ENCODE assay signal across 21 mouse cellular contexts in genomic region chr8:78808888-78809287, GRCm38 (mm10). TPM values are rescaled to one million over a fixed set of nuclear protein-coding genes. Genes with fewer than 3 reads are reported as not detected.
A peak's percentile ranks its signal among the peaks of the same experiment; 100 is the strongest.
DNase-seq lines count a peak whose midpoint lies in the region; ATAC-seq and TF ChIP-seq lines count a peak whose summit lies in the region.
"Had no signal": no experiment of that assay in that cellular context is flagged by ENCODE, and none has a peak within 500 bp of the region (broad histone marks: within the 10 kb centered on the region; RNA-seq: fewer than 3 reads in every experiment).

No protein-coding gene starts in this region.

- peak overlapping the region; percentile 49; the same call in 1 of the 2 replicates for H3K27ac ChIP-seq in hindbrain, postnatal 0 days
- H3K27ac ChIP-seq in hindbrain, embryonic 13.5 days: no peak overlapping the region; the same call in 1 of the 2 replicates
- no peak overlapping the region for H3K27ac ChIP-seq in liver, postnatal 0 days (ENCODE audit: low read depth)
- H3K27ac ChIP-seq: embryonic facial prominence, embryonic 13.5 days; embryonic facial prominence, embryonic 15.5 days; forebrain, embryonic 10.5 days had no signal

- H3K9me3 ChIP-seq in hindbrain, postnatal 0 days (ENCODE audit: low read length): no peaks in the 10 kb centered on the region
- no peaks in the 10 kb centered on the region for H3K9me3 ChIP-seq in hindbrain, embryonic 13.5 days
- no peaks in the 10 kb centered on the region for H3K9me3 ChIP-seq in liver, postnatal 0 days (ENCODE audit: low read length)
- H3K9me3 ChIP-seq: embryonic facial prominence, embryonic 13.5 days; embryonic facial prominence, embryonic 15.5 days; forebrain, embryonic 10.5 days; forebrain, embryonic 12.5 days had no signal

- no peak overlapping the region for H3K4me3 ChIP-seq in hindbrain, postnatal 0 days (ENCODE audit: low read length)
- H3K4me3 ChIP-seq in hindbrain, embryonic 13.5 days: no peak overlapping the region
- H3K4me3 ChIP-seq in liver, postnatal 0 days (ENCODE audit: low read depth, low read length): no peak overlapping the region
- H3K4me3 ChIP-seq: embryonic facial prominence, embryonic 13.5 days; embryonic facial prominence, embryonic 15.5 days; erythroblast, embryonic 14.5 days; forebrain, embryonic 10.5 days; forebrain, embryonic 12.5 days had no signal

- no peak for DNase-seq in hindbrain, postnatal 0 days (ENCODE audit: low spot score)
- DNase-seq in liver, postnatal 0 days: peak; percentile 1
- no peak for DNase-seq in liver
- DNase-seq: adrenal gland, adult 2 months; adrenal gland, postnatal 10 days; adrenal gland, postnatal 25 days; cerebellum, adult 11 months; cerebellum, adult 18-20 months; cerebellum, adult 8-10 months; cerebellum, adult 9-11 months; cerebellum, postnatal 14 days; cerebellum, postnatal 36 days; embryo, embryonic 11 days had no signal

- TF ChIP-seq CTCF in hindbrain, postnatal 0 days (IDR thresholded peaks at IDR 0.05; ENCODE audit: low read depth): no peak
- TF ChIP-seq CTCF in liver, postnatal 0 days (IDR thresholded peaks at IDR 0.05; ENCODE audit: low read depth): no peak

- no peaks in the 10 kb centered on the region for H3K4me1 ChIP-seq in hindbrain, postnatal 0 days (ENCODE audit: insufficient read depth, low read length)
- peaks cover 16% of the 10 kb centered on the region for H3K4me1 ChIP-seq in hindbrain, embryonic 13.5 days (replicated peaks)
- no peaks in the 10 kb centered on the region; the same call in 1 of the 2 replicates for H3K4me1 ChIP-seq in liver, postnatal 0 days (ENCODE audit: insufficient read depth)
- H3K4me1 ChIP-seq: embryonic facial prominence, embryonic 13.5 days; embryonic facial prominence, embryonic 15.5 days had no signal

- TF ChIP-seq EP300 in liver, postnatal 0 days (IDR thresholded peaks at IDR 0.05; ENCODE audit: low read depth): no peak

- H3K36me3 ChIP-seq in hindbrain, postnatal 0 days (ENCODE audit: insufficient read depth, low read length): peaks cover 29% of the 10 kb centered on the region
- peaks cover 67% of the 10 kb centered on the region for H3K36me3 ChIP-seq in hindbrain, embryonic 13.5 days
- peaks cover 40% of the 10 kb centered on the region for H3K36me3 ChIP-seq in liver, postnatal 0 days (replicated peaks; ENCODE audit: insufficient read depth, low read length)

- ATAC-seq in hindbrain, postnatal 0 days: no peak
- ATAC-seq in hindbrain, embryonic 13.5 days (ENCODE audit: low FRiP score): no peak
- no peak for ATAC-seq in liver, postnatal 0 days
- ATAC-seq: forebrain, embryonic 14.5 days; forebrain, embryonic 16.5 days had no signal

- no peaks in the 10 kb centered on the region for H3K27me3 ChIP-seq in hindbrain, postnatal 0 days (ENCODE audit: insufficient read depth, low read length)
- H3K27me3 ChIP-seq in hindbrain, embryonic 13.5 days: no peaks in the 10 kb centered on the region
- no peaks in the 10 kb centered on the region for H3K27me3 ChIP-seq in liver, postnatal 0 days (ENCODE audit: insufficient read depth, low read length)
- H3K27me3 ChIP-seq: embryonic facial prominence, embryonic 13.5 days; embryonic facial prominence, embryonic 15.5 days; forebrain, embryonic 12.5 days had no signal

- H3K4me2 ChIP-seq in hindbrain, postnatal 0 days (ENCODE audit: low read depth, low read length): 0 out of 2 replicates have a peak overlapping the region, but pooled peaks have one; percentile 3
- no peak overlapping the region for H3K4me2 ChIP-seq in hindbrain, embryonic 13.5 days
- H3K4me2 ChIP-seq in liver, postnatal 0 days (ENCODE audit: low read depth, low read length): no peak overlapping the region
- H3K4me2 ChIP-seq: embryonic facial prominence, embryonic 13.5 days; embryonic facial prominence, embryonic 15.5 days; forebrain, embryonic 12.5 days had no signal

- WGBS in hindbrain, postnatal 0 days: 93% methylated on average over 2 of the region's 2 CpGs
- 91% methylated on average over 2 of the region's 2 CpGs for WGBS in hindbrain, embryonic 13.5 days
- 81% methylated on average over 2 of the region's 2 CpGs for WGBS in liver, postnatal 0 days (ENCODE audit: insufficient replicate concordance)

- H3K9ac ChIP-seq in hindbrain, postnatal 0 days (replicated peaks; ENCODE audit: low read length): no peak overlapping the region
- H3K9ac ChIP-seq in hindbrain, embryonic 13.5 days: no peak overlapping the region
- no peak overlapping the region for H3K9ac ChIP-seq in liver, postnatal 0 days (replicated peaks)
- H3K9ac ChIP-seq: embryonic facial prominence, embryonic 13.5 days; embryonic facial prominence, embryonic 15.5 days; forebrain, embryonic 12.5 days had no signal

RNA-seq across cellular contexts. Expression of gene Lsm6, which starts 12.1 kb away (rescaled TPM):
- 21.5 and 22.1 TPM in 2 replicates for total RNA-seq in hindbrain, postnatal 0 days (2014; rRNA removed)
- polyA plus RNA-seq in hindbrain, postnatal 0 days (2015; fragmentation: Nextera tagmentation; extraction: Ambion mirVana): 170 and 173 TPM in 2 replicates
- polyA plus RNA-seq in hindbrain, embryonic 13.5 days (2015; fragmentation: Nextera tagmentation; extraction: Ambion mirVana): 173 and 181 TPM in 2 replicates
- polyA plus RNA-seq in liver, postnatal 0 days (2015; fragmentation: Nextera tagmentation; extraction: Ambion mirVana): 95.8 and 97.3 TPM in 2 replicates
